Mouse (Mus musculus): ENCODE measurements around the gene Ugt1a7c. TPM values are rescaled to one million over a fixed set of nuclear protein-coding genes. Genes with fewer than 3 reads are reported as not detected.
A peak's percentile ranks its signal among the peaks of the same experiment; 100 is the strongest.
"Not testable (repeated sequence)": the region's sequence is repeated elsewhere in the genome, so short reads cannot be mapped to it uniquely, and the experiment has no call there.

Ugt1a7c gene
- polyA plus RNA-seq (2012; ENCODE audit: insufficient read depth, insufficient read length, missing spikeins): 130 and 184 TPM in 2 replicates

DNA sequence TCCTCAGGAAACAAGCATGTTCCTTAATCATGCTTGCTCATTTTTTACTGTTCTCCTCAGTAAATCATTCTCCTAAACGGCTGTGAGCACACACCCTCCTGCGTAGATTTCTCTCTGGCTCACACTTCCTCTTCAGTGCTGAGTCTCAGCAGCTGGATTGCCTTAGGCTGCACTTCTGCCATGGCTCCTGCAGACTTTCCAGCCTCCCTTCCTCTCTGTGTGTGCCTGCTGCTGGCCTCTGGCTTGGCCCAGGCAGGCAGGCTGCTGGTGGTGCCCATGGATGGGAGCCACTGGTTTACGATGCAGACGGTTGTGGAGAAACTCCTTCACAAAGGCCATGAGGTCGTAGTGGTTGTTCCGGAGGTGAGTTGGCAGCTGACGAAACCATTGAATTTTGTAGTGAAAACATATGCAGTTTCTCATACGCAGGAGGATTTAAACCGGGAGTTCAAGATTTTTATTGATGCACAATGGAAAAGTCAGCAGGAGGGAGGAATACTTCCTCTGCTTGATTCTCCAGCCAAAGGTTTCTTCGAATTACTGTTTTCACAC is at the start of gene Ugt1a7c:
Gene Ugt1a7c (plus strand): TSS at position 122 of the 552 bp plus-strand sequence.
- H3K4me3 ChIP-seq (ENCODE audit: insufficient read depth, low read length): peak within 1 kb of the TSS; percentile 83
- peak within 1 kb of the TSS; percentile 99 for H3K27ac ChIP-seq (ENCODE audit: insufficient read depth, low read depth, low read length)
- TF ChIP-seq POLR2A (IDR thresholded peaks at IDR 0.05; ENCODE audit: borderline replicate concordance, low read depth, low read length) (0 out of 2 replicates have a peak, but pooled peaks have one; percentile 35), CTCF (IDR thresholded peaks at IDR 0.05; ENCODE audit: low read depth, low read length) (no peak)
- H3K4me1 ChIP-seq (ENCODE audit: control insufficient read depth, insufficient read depth, low read length): peaks cover 19% of the 10 kb centered on the region

DNA sequence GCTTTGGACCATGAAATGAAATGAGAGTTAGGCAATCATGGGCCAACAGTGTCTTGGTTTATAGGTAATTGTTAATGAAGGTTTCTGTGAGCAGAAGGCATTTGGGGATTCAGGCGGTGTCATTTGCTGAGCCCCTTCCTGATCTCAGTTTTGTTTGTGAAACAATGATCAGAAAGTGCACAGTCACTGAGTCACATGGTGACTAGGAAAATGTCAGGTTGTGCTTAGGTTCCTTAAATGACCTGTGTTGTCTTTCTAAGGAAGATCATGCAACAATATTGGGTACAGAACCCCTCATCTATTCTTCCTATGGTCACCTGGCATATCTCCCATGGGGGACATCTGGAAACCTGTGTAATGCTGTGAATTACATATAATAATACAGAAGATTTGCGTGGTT is 47.5 kb upstream of the Ugt1a7c start:
- H3K4me3 ChIP-seq (ENCODE audit: insufficient read depth, low read length); H3K27ac ChIP-seq (ENCODE audit: insufficient read depth, low read depth, low read length): not testable (repeated sequence)
- peaks cover 18% of the 10 kb centered on the region for H3K4me1 ChIP-seq (ENCODE audit: control insufficient read depth, insufficient read depth, low read length)

DNA sequence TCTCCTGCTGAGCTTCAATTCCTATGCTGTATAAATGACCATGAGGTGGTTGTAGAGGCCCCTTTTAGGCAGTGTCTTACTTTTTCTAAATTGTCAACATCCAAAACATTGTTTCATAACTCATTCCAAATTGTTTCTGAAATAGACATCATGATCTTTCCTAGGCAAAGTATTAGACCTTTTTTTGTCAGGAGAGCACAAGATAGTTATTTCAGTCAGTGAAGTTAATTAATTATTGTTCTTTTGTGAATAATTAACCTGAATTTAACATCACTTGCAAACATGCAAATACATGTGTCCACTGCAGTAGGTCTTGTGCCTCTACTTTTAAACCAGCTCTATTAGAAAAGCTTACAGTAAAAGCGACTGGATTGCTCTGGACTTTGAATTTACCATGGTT is 39.8 kb upstream of the Ugt1a7c start, which contains the start of gene Ugt1a10:
Gene Ugt1a10 (plus strand): TSS at position 301 of the 400 bp plus-strand sequence.
- no peak within 1 kb of the TSS for H3K4me3 ChIP-seq (ENCODE audit: insufficient read depth, low read length)
- H3K27ac ChIP-seq (ENCODE audit: insufficient read depth, low read depth, low read length): no peak within 1 kb of the TSS
- H3K4me1 ChIP-seq (ENCODE audit: control insufficient read depth, insufficient read depth, low read length): no peaks in the 10 kb centered on the region
- TF ChIP-seq POLR2A (IDR thresholded peaks at IDR 0.05; ENCODE audit: borderline replicate concordance, low read depth, low read length): no peak
- TF ChIP-seq CTCF (IDR thresholded peaks at IDR 0.05; ENCODE audit: low read depth, low read length): no peak

DNA sequence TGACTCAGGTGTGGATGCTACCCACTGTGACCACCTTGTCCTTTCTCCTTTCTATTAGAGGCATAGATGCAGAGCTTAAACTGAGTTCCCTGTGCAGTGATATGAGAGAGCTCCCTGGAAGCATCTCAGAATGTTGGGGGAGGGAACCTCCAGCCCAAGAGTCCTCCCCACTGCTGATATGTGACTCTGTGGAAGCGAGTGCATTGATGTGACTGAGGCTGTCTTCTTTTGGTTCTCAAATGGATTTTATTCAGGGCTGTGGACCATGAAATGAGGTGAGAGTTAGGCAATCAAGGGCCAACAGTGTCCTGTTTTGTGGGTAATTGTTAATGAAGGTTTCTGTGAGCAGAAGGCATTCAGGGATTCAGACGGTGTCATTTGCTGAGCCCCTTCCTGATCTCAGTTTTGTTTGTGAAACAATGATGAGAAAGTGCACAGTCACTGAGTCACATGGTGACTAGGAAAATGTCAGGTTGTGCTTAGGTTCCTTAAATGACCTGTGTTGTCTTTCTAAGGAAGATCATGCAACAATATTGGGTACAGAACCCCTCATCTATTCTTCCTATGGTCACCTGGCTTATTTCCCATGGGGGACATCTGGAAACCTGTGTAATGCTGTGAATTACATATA is 28.3 kb upstream of the Ugt1a7c start:
- not testable (repeated sequence) for H3K4me3 ChIP-seq (ENCODE audit: insufficient read depth, low read length); H3K4me1 ChIP-seq (ENCODE audit: control insufficient read depth, insufficient read depth, low read length)

DNA sequence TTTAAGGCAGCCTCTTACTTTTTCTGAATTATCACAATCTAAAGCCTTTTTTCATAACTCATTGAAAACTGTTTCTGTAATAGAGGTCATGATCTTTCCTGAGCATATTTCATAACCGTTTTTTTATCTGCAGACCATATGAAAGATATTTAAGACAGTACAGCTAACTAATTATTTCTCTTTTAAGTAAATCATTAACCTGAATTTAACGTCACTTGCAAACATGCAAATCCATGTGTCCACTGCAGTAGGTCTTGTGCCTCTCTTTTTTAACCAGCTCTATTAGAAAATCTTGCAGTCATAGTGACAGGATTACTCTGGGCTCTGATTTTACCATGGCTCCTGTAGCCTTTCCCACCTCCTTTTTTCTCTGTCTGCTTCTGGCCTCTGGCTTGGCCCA is 24.4 kb upstream of the Ugt1a7c start, which contains the start of gene Ugt1a9:
Gene Ugt1a9 (plus strand): TSS at position 306 of the 400 bp plus-strand sequence.
- Histone ChIP-seq H3K4me3 (ENCODE audit: insufficient read depth, low read length) (no peak within 1 kb of the TSS), H3K4me1 (ENCODE audit: control insufficient read depth, insufficient read depth, low read length) (peaks cover 3% of the 10 kb centered on the region; the same call in 1 of the 2 replicates), H3K27ac (ENCODE audit: insufficient read depth, low read depth, low read length) (no peak within 1 kb of the TSS)
- TF ChIP-seq POLR2A (IDR thresholded peaks at IDR 0.05; ENCODE audit: borderline replicate concordance, low read depth, low read length) (no peak), CTCF (IDR thresholded peaks at IDR 0.05; ENCODE audit: low read depth, low read length) (no peak)

More for the DNA sequence above, 28.3 kb upstream of the Ugt1a7c start:
- H3K27ac ChIP-seq (ENCODE audit: insufficient read depth, low read depth, low read length): not testable (repeated sequence)

DNA sequence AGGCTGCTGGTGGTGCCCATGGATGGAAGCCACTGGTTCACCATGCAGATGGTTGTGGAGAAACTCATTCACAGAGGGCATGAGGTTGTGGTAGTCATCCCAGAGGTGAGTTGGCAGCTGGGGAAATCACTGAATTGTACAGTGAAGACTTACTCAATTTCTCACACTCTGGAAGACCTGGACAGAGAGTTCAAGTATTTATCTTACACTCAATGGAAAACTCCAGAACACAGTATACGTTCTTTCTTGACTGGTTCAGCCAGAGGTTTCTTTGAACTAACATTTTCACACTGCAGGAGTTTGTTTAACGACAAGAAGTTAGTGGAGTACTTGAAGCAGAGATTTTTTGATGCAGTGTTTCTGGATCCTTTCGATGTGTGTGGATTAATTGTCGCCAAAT is 24.0 kb upstream of the Ugt1a7c start:
- Histone ChIP-seq H3K27ac (ENCODE audit: insufficient read depth, low read depth, low read length) (no peak overlapping the region), H3K4me1 (ENCODE audit: control insufficient read depth, insufficient read depth, low read length) (peaks cover 3% of the 10 kb centered on the region; the same call in 1 of the 2 replicates), H3K4me3 (ENCODE audit: insufficient read depth, low read length) (no peak overlapping the region)
- TF ChIP-seq POLR2A (IDR thresholded peaks at IDR 0.05; ENCODE audit: borderline replicate concordance, low read depth, low read length) (no peak), CTCF (IDR thresholded peaks at IDR 0.05; ENCODE audit: low read depth, low read length) (no peak)

DNA sequence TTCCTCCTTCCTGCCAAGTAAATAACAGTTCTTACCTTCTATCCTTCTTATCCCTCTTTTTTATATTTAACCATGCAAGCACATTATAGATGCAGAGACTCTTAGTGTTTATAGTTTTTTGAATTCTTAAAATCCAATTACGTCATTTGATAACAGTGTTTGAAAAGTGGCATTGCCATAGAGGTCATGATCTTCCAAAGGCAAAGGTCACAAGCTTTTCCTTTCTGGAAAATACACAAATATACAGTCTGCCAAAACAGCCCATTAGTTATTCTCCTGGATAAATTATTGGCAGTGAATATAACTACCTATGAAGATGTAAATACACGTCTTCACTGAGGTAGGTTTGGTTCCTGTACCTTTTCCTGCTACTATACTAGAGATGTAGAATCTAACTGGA is 20.4 kb upstream of the Ugt1a7c start:
- H3K4me3 ChIP-seq (ENCODE audit: insufficient read depth, low read length): no peak overlapping the region
- TF ChIP-seq CTCF (IDR thresholded peaks at IDR 0.05; ENCODE audit: low read depth, low read length) (no peak), POLR2A (IDR thresholded peaks at IDR 0.05; ENCODE audit: borderline replicate concordance, low read depth, low read length) (no peak)

DNA sequence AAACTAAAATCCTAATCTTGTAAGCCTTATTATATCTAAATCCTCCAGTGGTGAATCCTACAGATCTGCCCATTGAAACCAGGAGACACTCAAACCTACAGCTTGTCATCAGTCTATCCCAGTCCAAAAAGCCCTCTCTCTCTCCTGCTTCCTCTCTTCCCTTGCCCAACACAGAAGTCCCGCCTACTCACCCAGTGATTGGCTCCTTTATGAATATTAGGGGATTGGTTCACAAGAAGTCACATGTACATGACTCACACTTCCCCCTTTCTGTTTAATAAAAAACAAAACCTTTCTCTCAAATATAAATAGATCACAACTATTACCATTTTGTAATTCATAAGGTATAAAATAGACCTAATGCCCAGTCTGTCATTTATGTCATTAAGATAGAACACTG is 17.7 kb upstream of the Ugt1a7c start:
- TF ChIP-seq POLR2A (IDR thresholded peaks at IDR 0.05; ENCODE audit: borderline replicate concordance, low read depth, low read length): no peak
- no peak for TF ChIP-seq CTCF (IDR thresholded peaks at IDR 0.05; ENCODE audit: low read depth, low read length)

More for the DNA sequence above, 20.4 kb upstream of the Ugt1a7c start:
- H3K27ac ChIP-seq (ENCODE audit: insufficient read depth, low read depth, low read length): no peak overlapping the region
- peaks cover 14% of the 10 kb centered on the region for H3K4me1 ChIP-seq (ENCODE audit: control insufficient read depth, insufficient read depth, low read length)

DNA sequence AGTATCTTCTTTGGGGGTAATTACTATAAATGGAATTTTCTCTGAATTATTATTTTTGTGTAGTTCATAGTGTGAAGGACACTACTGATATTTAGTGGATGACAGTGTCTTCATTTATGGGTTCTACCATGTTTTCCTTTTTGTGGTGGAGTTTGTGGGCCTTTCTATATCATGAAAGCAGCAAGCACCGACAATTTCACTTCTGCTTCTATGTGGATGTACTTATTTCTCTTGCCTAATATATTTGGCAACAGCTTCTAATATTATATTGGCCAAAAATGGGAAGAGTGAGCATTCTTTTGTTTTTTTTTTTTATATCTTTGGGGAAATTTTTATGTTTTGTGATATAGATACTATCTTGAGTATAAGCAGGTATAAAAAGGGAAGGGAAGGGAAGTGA is 13.2 kb upstream of the Ugt1a7c start:
- peak overlapping the region; percentile 92 for H3K27ac ChIP-seq (ENCODE audit: insufficient read depth, low read depth, low read length)
- TF ChIP-seq POLR2A (IDR thresholded peaks at IDR 0.05; ENCODE audit: borderline replicate concordance, low read depth, low read length) (no peak), CTCF (IDR thresholded peaks at IDR 0.05; ENCODE audit: low read depth, low read length) (no peak)
- H3K4me3 ChIP-seq (ENCODE audit: insufficient read depth, low read length): no peak overlapping the region

More for the DNA sequence above, 17.7 kb upstream of the Ugt1a7c start:
- Histone ChIP-seq H3K27ac (ENCODE audit: insufficient read depth, low read depth, low read length) (no peak overlapping the region), H3K4me3 (ENCODE audit: insufficient read depth, low read length) (no peak overlapping the region), H3K4me1 (ENCODE audit: control insufficient read depth, insufficient read depth, low read length) (peaks cover 28% of the 10 kb centered on the region)

DNA sequence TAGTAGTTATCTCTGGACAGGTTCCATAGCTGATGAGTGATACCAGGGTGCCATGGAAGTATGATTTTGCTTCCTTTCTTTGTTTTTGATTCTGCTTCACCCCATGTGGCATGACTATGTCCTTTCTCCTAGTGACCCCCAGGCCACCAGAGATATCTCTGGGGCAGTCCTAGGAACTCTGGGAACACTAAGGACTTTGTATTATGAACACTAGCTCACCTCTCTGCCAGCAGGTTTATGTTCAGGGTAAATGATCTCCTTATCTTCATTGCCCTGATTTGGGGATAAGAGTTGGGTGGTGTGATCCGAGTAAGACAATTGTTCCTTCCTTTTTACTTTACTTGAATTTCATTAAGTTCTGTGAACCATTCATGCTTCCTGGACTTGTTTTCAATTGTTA is 8.7 kb upstream of the Ugt1a7c start:
- TF ChIP-seq CTCF (IDR thresholded peaks at IDR 0.05; ENCODE audit: low read depth, low read length) (no peak), POLR2A (IDR thresholded peaks at IDR 0.05; ENCODE audit: borderline replicate concordance, low read depth, low read length) (no peak)
- Histone ChIP-seq H3K27ac (ENCODE audit: insufficient read depth, low read depth, low read length) (no peak overlapping the region), H3K4me3 (ENCODE audit: insufficient read depth, low read length) (no peak overlapping the region), H3K4me1 (ENCODE audit: control insufficient read depth, insufficient read depth, low read length) (peaks cover 10% of the 10 kb centered on the region)

More for the DNA sequence above, 13.2 kb upstream of the Ugt1a7c start:
- H3K4me1 ChIP-seq (ENCODE audit: control insufficient read depth, insufficient read depth, low read length): peaks cover 32% of the 10 kb centered on the region

All from bone marrow macrophage, adult 2 months (primary cell).